Mouse (Mus musculus): ENCODE measurements around the gene Msl1.

The Msl1 gene

GRCm38 (mm10) chr11:98764091-98764490 lies 31.2 kb upstream of the Msl1 start:
- no peak for DNase-seq (ENCODE audit: low read depth, low spot score)

DNA sequence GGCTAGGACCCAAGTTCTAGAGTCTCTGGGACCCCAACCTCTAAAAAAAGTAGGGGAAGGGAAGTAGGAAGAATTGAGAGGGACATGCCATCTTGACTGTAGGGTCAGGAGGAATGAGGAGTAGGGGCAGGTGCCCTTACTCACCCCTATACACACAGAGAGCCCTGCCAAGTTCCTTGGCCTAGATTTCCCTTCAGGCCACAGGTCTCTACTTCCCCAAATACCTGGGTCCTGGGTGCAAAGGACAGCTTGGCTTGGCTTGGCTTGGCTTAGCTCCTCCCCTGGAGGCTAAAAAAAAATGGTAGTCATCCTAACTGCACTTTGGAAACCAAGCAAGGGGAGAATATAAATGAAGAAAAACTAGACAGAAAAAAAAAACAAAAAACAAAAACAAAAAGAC lies 30.6 kb upstream of the Msl1 start:
- no peak for DNase-seq (ENCODE audit: low read depth, low spot score)

DNA sequence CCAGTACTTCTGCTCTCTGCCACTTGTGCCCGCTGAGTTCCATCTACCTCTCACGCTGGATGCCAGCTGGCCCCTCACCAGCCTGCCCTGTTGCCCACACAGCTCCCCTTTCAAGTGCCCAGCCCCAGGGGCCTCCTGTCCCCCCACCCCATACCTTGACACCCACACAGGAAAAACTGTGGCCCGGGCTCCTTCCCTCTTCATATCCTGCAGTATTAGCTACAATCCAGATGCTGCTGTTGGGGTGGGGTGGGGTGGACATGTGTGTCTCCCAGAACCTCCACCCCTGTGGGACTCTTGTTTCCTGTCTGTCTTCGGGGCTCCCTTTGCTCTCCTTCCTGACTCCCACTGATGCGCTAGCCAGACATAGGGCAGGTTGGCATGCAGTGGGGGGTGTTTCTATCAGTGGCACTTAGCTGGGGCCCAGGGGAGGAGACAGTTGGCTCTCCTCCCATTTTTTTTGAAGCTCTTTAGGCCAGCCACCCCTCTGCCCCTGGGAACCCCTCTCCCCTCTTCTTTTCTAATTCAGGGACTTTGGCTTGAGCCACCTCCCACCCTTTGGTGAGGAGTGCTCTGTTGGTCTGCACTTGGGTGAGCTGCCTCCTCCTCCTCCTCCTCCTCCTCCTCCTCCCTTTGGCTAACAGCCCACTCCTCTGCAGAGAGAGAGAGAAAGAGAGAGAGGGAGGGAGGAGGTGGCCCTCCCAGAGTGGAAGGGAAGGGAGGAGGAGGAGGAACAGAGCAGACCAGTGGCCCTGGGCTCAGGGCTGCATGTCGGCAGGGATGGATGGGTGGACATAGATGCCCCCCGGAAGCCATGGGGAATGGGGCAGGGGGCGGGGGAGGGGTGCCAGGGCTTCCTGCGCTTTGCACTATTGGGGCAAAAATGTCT lies 29.7 kb upstream of the Msl1 start:
- DNase-seq (ENCODE audit: low read depth, low spot score), result no peak

GRCm38 (mm10) chr11:98766346-98766745 lies 29.0 kb upstream of the Msl1 start:
- DNase-seq (ENCODE audit: low read depth, low spot score), result no peak

GRCm38 (mm10) chr11:98766816-98767215 lies 28.5 kb upstream of the Msl1 start:
- peak; percentile 47 for DNase-seq (ENCODE audit: low read depth, low spot score)

GRCm38 (mm10) chr11:98767276-98767675 lies 28.0 kb upstream of the Msl1 start:
- peak; percentile 67 for DNase-seq (ENCODE audit: low read depth, low spot score)

DNA sequence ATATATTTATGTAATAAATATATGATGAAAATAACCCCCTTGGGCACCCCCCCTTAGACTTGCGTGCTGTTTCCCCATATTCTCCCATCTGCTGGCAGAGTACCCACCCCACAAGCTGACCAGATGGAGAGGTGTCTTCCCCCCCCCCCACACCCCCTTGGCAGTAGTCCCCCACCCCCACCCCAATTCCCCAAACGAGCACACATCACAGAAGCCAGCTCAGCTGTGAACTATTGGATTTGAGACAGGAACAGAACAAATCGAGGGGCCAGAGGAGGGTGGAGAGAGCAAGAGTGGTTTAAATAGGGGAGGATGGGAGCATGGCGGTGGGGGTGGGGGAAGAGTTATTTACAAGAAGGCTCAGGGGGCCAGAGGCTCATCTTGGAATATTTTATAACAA lies 27.6 kb upstream of the Msl1 start:
- peak; percentile 52 for DNase-seq (ENCODE audit: low read depth, low spot score)

GRCm38 (mm10) chr11:98768127-98769006 lies 26.9 kb upstream of the Msl1 start:
- DNase-seq (ENCODE audit: low read depth, low spot score), result peak; percentile 75

DNA sequence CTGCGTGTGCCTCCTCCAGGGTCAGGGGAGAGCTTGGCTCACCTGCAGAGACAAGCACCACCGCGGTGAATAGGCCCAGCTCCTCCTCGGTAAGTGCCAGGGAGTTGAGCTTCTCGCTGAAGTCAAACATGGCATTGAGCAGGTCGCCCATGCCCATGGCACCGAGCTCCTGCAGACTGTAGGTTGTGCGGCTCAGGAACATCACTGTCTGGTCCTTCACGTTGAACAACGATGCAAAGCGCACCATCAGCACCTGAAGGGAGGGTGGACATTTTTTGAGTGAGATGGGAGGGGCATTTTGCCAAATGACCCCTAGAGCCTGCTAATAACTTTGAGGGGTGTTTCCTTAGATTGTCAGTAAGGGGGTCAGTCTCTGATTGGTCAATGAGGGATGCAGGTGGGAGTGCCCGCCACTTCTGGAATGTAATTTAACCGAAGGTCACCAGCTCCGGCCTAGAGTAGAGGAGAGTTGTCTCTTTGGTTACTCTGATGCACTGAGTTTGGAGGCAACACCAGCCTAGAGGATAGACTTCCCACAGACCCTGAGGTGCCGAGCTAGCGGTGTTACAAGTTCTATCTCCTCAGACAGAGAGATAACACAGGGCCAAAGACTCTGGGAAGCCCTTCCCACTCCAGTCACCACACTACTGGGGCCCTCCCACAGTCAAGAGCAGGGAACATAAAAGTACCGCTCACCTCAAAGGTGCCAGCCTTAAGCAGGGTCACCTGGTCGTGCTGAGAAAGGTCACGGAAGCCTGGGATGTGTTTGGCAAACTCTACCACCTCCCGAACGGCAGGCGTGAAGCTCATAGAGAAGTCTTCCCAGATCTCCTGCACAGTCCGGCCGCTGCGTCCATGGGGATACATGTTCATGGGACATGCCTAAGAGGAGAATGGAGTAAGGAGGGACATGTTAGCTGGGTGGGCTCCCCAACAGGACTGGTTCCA lies 26.0 kb upstream of the Msl1 start:
- no peak for DNase-seq (ENCODE audit: low read depth, low spot score)

GRCm38 (mm10) chr11:98770096-98770975 lies 25.0 kb upstream of the Msl1 start:
- peak; percentile 86 for DNase-seq (ENCODE audit: low read depth, low spot score)

DNA sequence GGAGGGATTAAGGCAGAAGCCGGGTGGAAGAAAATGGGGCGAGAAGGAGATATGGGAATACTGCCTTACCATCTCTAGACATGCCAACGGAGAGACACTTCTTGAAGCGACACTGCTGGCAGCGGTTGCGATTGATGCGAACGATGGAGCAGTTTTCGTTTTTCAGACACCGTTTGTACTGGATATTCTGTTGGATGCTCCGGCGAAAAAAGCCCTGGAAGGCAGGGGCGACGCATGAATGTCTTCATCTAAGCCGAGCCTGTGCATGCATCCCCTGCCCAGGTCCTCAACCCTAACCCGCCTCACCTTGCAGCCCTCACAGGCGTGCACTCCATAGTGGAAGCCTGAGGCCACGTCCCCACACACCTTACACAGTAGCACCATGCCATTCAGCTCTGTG lies 24.2 kb upstream of the Msl1 start:
- DNase-seq (ENCODE audit: low read depth, low spot score), result no peak

DNA sequence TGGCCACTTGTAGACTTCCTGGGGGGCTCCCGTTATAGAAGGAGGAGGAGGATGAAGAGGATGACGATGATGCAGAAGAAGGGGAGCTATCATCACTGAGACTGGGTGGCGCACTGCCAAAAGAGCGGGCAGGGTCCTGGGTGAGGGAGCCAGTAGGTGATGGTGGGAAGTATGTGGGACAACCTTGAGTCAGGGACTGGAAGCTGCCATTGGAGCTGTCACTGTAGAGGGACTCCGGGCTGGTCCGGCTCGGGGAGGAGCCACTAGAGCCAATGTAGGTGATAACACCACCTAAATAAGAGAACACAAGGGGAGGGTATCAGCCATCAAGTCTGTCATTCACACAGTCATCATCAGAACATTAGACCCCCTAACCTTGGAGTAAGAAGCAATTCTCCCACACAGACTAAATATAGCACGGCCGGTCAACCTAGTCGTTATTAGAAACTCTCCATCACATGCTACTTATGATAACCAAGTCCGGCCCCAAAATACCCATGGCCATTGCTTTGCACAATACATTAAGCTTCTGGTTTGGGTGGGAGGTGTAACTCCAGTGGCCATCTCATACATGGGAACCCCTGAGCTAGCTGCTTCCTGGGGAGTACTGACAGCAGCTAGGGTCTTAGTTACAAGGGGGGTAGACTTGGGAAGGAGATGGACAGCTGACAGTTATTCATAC lies 23.3 kb upstream of the Msl1 start:
- DNase-seq (ENCODE audit: low read depth, low spot score), result no peak

GRCm38 (mm10) chr11:98772667-98773171 lies 22.6 kb upstream of the Msl1 start:
- peak; percentile 80 for DNase-seq (ENCODE audit: low read depth, low spot score)

DNA sequence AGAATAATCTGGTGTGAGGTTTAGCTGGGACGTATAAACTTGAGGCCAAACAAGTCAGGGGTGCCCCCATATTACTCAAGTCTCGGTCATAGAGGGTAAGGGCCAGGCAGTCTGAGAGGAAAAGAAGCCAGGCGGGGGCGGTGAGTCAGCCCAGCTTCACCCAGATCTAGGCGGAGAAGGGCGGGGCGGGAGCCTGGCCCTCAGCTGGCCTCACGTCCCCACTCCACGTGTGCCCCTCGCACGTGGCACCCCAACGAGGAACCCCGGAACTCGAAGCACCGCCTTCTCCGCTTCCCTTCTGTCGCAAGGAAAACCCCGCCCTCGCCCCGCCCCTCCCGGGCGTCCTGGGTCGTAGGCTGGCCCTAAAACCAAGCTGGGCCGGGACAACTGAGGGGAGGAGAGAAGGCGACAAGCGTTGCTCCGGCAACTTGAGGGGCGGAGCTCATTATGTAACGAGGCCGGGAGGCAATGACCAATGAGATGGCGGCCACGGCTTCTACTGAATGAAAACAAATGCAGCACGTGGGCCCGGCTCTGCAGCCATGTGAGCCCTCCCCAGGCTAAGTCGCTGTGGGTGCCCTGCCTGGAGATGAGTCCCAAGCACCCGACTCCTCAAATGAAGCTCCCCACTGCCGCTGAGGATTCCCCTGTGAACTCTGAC lies 21.6 kb upstream of the Msl1 start:
- DNase-seq (ENCODE audit: low read depth, low spot score), result peak; percentile 100

DNA sequence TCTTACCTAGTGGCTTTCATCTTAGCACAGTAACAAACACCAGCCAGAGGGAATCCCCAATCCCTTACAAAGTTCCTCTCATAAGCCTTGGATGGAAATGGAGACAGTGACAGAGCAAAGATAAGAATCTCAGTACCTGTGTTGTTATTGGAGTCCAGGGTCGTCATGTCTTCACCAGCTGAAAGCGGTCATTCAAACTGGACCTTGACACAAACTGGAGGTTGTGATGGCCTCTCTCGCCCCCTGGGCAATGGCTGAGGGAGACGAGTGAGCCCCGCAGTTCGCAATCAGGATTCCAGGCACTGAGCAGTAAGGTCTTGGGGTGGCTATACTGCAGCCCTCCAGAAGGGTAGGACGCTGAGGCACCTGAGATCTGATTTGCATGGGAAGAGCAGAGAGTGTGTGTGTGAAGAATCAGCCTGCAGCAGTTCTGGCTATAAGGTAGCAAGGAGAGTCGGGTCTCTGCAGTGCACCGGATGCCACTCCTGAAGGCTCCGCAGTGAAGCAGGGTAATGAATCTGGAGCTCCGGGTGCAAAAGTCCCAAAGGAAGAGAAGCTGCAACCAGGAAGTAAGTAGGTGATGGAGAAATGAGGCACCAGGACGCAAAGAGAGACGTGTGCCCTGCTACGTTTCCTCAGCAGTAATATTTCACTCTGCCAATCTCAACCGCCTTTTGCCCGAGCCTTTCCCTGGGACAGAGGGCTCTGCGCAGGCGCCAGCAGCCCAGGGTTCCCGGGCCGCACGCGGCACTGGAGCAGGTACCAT lies 20.6 kb upstream of the Msl1 start, which contains the start of gene Nr1d1:
Gene Nr1d1, minus strand, starts transcription at position 752 of the 766 bp plus-strand sequence.
- no peak for DNase-seq (ENCODE audit: low read depth, low spot score)

DNA sequence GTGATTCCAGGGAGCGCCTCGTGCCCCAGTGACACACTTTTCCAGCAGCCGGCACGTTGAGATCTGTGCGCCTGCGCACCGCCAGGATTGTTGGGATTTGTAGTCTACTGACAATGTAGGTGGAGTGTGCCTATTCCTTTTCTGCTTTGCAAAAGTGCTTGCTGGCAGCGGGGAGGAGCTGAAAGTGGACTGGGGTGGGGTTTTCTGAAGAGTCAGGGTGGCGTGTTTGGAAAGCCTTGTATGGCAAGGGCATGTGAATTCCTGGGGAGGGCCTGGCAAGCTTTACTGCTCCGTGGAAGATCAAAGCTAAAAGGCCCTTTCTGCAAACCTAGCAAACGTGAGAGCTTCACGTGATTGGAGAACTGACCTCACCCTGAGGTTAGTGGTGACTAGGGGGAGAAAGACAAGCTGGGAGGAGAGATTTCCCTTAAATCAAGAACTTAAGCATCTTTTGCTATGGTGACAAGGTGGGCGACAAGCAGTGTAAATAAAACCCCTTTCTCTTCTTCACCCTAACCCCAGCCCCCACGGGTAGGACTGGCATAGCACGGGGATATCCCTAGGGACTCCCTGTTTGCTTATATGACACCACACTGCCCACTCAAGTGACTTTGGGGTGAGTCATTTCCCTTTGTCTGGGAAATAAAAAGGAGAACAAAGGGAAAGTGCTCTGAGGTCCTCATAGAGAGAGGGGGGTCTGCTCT lies 19.8 kb upstream of the Msl1 start:
- DNase-seq (ENCODE audit: low read depth, low spot score), result peak; percentile 99

- no peak for DNase-seq (ENCODE audit: low read depth, low spot score)
Observed at GRCm38 (mm10) chr11:98776052-98776764, 19.1 kb upstream of the Msl1 start.
